Mouse (Mus musculus) E14TG2a.4 (cell line): ENCODE measurements around the gene Dvl2.

Source experiments
- CTCF ChIP-seq: conservative IDR thresholded peaks from 2 replicates; pipeline ENCODE4 v1.5.1; 2014; ENCODE audit warnings: low read length
- NANOG ChIP-seq: IDR thresholded peaks from 2 replicates; pipeline ENCODE4 v1.6.1; 2014; ENCODE audit warnings: borderline replicate concordance, low read length, mixed read lengths
- POU5F1 ChIP-seq: IDR thresholded peaks from 2 replicates; pipeline ENCODE4 v1.6.1; 2014; ENCODE audit warnings: low read length, borderline replicate concordance

DNA sequence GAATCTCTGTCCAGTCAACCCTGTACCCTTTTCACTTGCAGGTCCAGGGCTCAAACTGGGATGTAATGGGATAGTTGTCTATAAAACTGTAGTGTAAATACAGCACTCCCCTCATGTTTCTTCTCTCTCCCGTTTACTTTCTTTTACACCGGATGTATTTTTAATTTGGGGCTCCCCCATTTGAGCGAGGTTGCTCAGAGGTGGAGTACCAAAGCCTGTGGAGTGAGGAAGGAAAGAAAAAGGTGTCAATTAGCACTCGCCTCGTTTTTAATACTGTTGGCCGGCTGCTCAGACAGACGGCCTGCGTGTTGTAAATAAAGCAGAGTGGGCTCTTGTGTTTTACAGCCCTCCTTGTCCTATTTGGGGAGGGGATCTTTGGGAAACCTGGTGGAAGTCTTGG lies 729 bp upstream of the Dvl2 start:
- TF ChIP-seq CTCF (no peak), NANOG (no peak), POU5F1 (no peak)
